Mouse (Mus musculus) thymus, adult 2 months (tissue): ENCODE data around the gene Prdm4. TPM values are rescaled to one million over a fixed set of nuclear protein-coding genes. Genes with fewer than 3 reads are reported as not detected.

Experiments
- DNase-seq: peaks from one replicate; pipeline ENCODE4 v3.0.0; 2021
- H3K27ac ChIP-seq: fragments of 200-500 bp; 2 replicates; pipeline ENCODE4 v1.5.1; 2012; ENCODE audit warnings: low read length, control low read depth; ENCODE audit not compliant: control insufficient read depth, insufficient read depth
- H3K27me3 ChIP-seq: fragments of 200-500 bp; 2 replicates; pipeline ENCODE4 v1.6.1; 2012; ENCODE audit warnings: mild to moderate bottlenecking, low read length, moderate library complexity, mixed read lengths; ENCODE audit not compliant: control insufficient read depth, insufficient read depth
- H3K36me3 ChIP-seq: fragments of 200-500 bp; 2 replicates; pipeline ENCODE4 v1.6.1; 2012; ENCODE audit warnings: mild to moderate bottlenecking, low read length, moderate library complexity; ENCODE audit not compliant: control insufficient read depth, insufficient read depth
- H3K4me1 ChIP-seq: fragments of 200-500 bp; replicated peaks from 2 replicates; pipeline ENCODE4 v1.6.1; 2012; ENCODE audit warnings: low read length; ENCODE audit not compliant: control insufficient read depth, insufficient read depth
- H3K4me3 ChIP-seq: fragments of 200-500 bp; 2 replicates; pipeline ENCODE4 v1.5.1; 2012; ENCODE audit warnings: mild to moderate bottlenecking, low read length, control low read depth, moderate library complexity; ENCODE audit not compliant: control insufficient read depth, insufficient read depth
- CTCF ChIP-seq: fragments of 200-500 bp; IDR thresholded peaks from 2 replicates; pipeline ENCODE4 v1.5.1; 2012; ENCODE audit warnings: mild to moderate bottlenecking, control low read depth, low read length, moderate library complexity, borderline replicate concordance; ENCODE audit not compliant: control insufficient read depth, poor library complexity, insufficient read depth; ENCODE audit errors: extremely low read depth
- POLR2A ChIP-seq: fragments of 200-500 bp; IDR thresholded peaks from 2 replicates; pipeline ENCODE4 v1.6.1; 2012; ENCODE audit warnings: mild to moderate bottlenecking, low read length, control low read depth, moderate library complexity; ENCODE audit not compliant: control insufficient read depth, poor library complexity, insufficient read depth; ENCODE audit errors: extremely low read depth
- WGBS: fragments of 180-500 bp; shearing (Covaris S2); methylation state at CpG from one replicate; pipeline ENCODE4 v1.1.7; 2018; 5-methylcytosine and 5-hydroxymethylcytosine counted together
- polyA plus RNA-seq: library from polyadenylated mRNA; depleted of rRNA; stranded (reverse); fragments of >200 nt; gene quantifications from 2 replicates; pipeline ENCODE4 v1.2.3, GENCODE M21; 2012; rRNA removed

Gene Prdm4
- 48.2 and 49.9 TPM in 2 replicates for polyA plus RNA-seq

GRCm38 (mm10) chr10:85916498-85917309, at the start of gene Prdm4:
Gene Prdm4 (minus strand): TSS chr10:85917142.
- Histone ChIP-seq H3K4me3 (peak within 1 kb of the TSS; percentile 75), H3K4me1 (no peaks in the 10 kb centered on the region), H3K27ac (no peak within 1 kb of the TSS), H3K36me3 (peaks cover 17% of the 10 kb centered on the region), H3K27me3 (no peaks in the 10 kb centered on the region)
- TF ChIP-seq POLR2A (peak; percentile 50), CTCF (peak; percentile 64)
- peak; percentile 98 for DNase-seq
- under 1% methylated on average over 88 of the region's 90 CpGs for WGBS

- DNase-seq = no peak
- 88% methylated on average over 2 of the region's 2 CpGs for WGBS
Observed at GRCm38 (mm10) chr10:85966476-85966875, 49.5 kb upstream of the Prdm4 start.

GRCm38 (mm10) chr10:85964316-85964715, 47.4 kb upstream of the Prdm4 start:
- Histone ChIP-seq H3K27me3 (no peaks in the 10 kb centered on the region), H3K27ac (no peak overlapping the region), H3K4me1 (no peaks in the 10 kb centered on the region), H3K4me3 (no peak overlapping the region), H3K36me3 (no peaks in the 10 kb centered on the region)
- TF ChIP-seq CTCF = no peak
- TF ChIP-seq POLR2A = no peak
- DNase-seq = no peak
- WGBS = 93% methylated on average over 7 of the region's 7 CpGs

More at GRCm38 (mm10) chr10:85966476-85966875, 49.5 kb upstream of the Prdm4 start:
- Histone ChIP-seq H3K36me3 (no peaks in the 10 kb centered on the region), H3K4me3 (no peak overlapping the region), H3K4me1 (no peaks in the 10 kb centered on the region), H3K27me3 (no peaks in the 10 kb centered on the region), H3K27ac (no peak overlapping the region)
- TF ChIP-seq CTCF (no peak), POLR2A (no peak)

- H3K27ac ChIP-seq = no peak overlapping the region
Observed at GRCm38 (mm10) chr10:85962897-85963296, 46.0 kb upstream of the Prdm4 start.

DNA sequence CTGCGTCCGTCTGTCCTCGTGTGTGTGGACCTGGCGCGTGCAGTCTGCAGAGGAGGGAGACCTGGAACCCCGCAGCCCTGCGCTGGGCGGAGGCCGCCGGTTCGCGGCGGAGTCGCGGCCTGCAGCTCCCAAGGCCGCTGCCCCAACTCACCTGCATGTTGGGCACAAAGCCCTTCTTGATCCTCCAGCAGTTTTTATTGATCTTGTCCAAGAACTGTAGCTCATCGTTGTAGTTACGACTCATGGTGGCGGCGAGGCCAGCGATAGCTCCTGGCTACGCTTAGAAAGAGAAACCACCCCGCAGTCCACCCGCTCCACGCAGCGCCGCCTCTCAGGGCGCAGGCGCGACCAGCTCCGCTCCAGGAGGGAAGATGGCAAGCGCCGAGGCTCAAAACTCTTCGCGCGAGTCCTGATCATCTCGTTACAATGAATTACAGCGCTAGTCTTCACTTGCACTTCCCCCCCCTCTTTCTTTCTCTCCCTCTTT, 40.6 kb upstream of the Prdm4 start, which contains the start of gene Rtcb:
TSS of gene Rtcb (minus strand) at position 360 of the 487 bp plus-strand sequence.
- TF ChIP-seq CTCF = no peak
- peak; percentile 68; the same call in 1 of the 2 replicates for TF ChIP-seq POLR2A
- Histone ChIP-seq H3K27ac (no peak within 1 kb of the TSS; the same call in 1 of the 2 replicates), H3K27me3 (no peaks in the 10 kb centered on the region), H3K4me3 (peak within 1 kb of the TSS; percentile 75), H3K4me1 (peaks cover 4% of the 10 kb centered on the region), H3K36me3 (peaks cover 18% of the 10 kb centered on the region)
- DNase-seq = peak; percentile 97
- under 1% methylated on average over 38 of the region's 38 CpGs for WGBS

More at GRCm38 (mm10) chr10:85962897-85963296, 46.0 kb upstream of the Prdm4 start:
- no peak for TF ChIP-seq POLR2A
- TF ChIP-seq CTCF = no peak
- no peaks in the 10 kb centered on the region for H3K4me1 ChIP-seq
- no peak for DNase-seq
- no peaks in the 10 kb centered on the region for H3K36me3 ChIP-seq
- no peak overlapping the region for H3K4me3 ChIP-seq
- WGBS = 94% methylated on average over 9 of the region's 9 CpGs
- H3K27me3 ChIP-seq = no peaks in the 10 kb centered on the region

GRCm38 (mm10) chr10:85956871-85957419, 40.0 kb upstream of the Prdm4 start:
- peak overlapping the region; percentile 75 for H3K4me3 ChIP-seq
- H3K27me3 ChIP-seq = no peaks in the 10 kb centered on the region
- DNase-seq = no peak
- peaks cover 4% of the 10 kb centered on the region for H3K4me1 ChIP-seq
- no peak overlapping the region; the same call in 1 of the 2 replicates for H3K27ac ChIP-seq
- WGBS = 2% methylated on average over 20 of the region's 20 CpGs
- TF ChIP-seq POLR2A (no peak), CTCF (no peak)
- H3K36me3 ChIP-seq = peaks cover 24% of the 10 kb centered on the region
